Mouse (Mus musculus) hematopoietic stem cell, adult 5-6 weeks (primary cell): ENCODE results near the gene Gm37240. TPM values are rescaled to one million over a fixed set of nuclear protein-coding genes. Genes with fewer than 3 reads are reported as not detected.

Experiments
- ATAC-seq, 2 experiments: fragments of 125-278 bp in 1 of 2; replicated peaks in 1 of 2; 2 replicates each; pipeline ENCODE4 v1.8.0; 2016 to 2017; ENCODE audit warnings: inconsistent platforms in 2 of 2, mild to moderate bottlenecking in 2 of 2, moderate number of reproducible peaks in 2 of 2, low read depth in 1 of 2, moderate TSS enrichment in 1 of 2; ENCODE audit not compliant: low FRiP score in 2 of 2, poor library complexity in 2 of 2, severe bottlenecking in 2 of 2, insufficient read depth in 1 of 2, low TSS enrichment in 1 of 2
- total RNA-seq: library from RNA; stranded (forward); fragments of 172-1452, 232-1000 nt; gene quantifications from 2 replicates; pipeline ENCODE4 v1.2.3, GENCODE M21; 2017

The Gm37240 gene
- total RNA-seq, 1 experiment from 2014 or later, result not detected

GRCm38 (mm10) chr3:85299649-85300550 lies 587.4 kb downstream of the Gm37240 start:
- ATAC-seq, result no peak

DNA sequence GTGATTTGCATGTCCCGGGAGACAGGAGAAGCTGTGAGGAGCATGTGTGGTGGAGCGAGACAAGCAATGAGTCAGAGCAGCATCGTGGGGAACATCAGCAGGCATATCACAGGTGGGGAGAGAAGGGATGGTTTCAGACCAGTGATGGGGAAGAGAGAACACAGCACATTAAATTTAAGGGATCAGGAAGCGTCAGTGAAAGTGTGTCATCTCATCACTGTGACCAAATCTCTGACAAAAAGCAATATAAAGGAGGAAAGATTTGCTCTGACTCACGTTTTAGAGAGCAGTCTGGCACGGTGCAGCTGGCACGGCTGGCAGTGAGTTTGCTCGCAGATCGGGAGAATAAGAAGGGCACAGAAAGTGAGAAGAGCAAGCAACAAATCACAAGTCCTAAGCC lies 592.1 kb downstream of the Gm37240 start:
- ATAC-seq, result no peak

DNA sequence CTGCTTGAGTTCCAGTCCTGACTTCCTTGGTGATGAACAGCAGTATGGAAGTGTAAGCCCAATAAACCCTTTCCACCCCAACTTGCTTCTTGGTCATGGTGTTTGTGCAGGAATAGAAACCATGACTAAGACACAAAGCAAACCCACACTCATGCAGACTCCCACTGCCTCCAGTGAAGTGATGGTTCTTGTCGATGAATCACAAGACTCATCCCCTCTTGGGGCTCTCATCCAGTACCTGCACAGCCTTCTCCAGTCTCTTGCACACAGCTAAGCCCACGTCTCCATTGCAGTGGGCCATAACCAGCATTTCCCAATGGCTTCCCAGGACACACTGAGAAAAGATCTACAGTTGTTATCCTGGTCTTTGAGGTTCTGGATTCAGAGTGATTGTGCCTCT lies 599.7 kb downstream of the Gm37240 start:
- no peak for ATAC-seq

DNA sequence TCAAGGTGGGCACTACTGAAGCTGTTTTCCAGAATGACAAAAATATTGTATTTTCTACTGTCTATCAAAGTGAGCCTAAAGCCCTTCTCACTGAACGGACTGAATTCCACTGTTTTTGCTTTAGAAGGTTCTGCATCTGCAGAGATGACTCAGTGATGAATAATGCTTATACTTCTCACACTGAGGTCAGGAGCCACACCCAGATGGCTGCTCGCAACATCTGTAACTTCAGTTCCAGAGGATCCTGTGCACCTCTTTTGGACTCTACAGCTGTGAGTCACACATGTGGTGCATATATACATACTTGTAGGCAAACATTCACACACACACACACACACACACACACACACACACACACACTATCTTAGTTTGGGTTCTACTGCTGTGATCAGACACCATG lies 602.8 kb downstream of the Gm37240 start:
- no peak for ATAC-seq

DNA sequence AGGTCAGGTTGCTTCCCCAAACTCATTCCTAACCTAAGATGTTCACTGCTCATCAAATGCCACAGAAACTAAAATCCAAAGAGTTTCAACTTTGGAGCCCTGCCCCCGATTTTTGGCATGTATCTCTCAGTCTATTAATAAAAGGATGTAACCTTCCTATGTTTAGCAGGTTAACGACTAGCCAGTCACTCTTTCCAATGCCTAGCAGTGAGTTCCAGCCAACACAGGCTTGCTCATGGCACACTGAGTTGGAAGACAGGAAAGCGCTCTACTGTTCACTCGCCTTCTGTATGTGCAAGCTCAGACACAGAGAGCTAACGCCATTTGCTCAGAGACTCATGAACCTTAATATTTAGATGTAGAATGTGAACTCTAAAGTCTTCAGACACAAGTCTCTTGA lies 604.5 kb downstream of the Gm37240 start:
- no peak for ATAC-seq

DNA sequence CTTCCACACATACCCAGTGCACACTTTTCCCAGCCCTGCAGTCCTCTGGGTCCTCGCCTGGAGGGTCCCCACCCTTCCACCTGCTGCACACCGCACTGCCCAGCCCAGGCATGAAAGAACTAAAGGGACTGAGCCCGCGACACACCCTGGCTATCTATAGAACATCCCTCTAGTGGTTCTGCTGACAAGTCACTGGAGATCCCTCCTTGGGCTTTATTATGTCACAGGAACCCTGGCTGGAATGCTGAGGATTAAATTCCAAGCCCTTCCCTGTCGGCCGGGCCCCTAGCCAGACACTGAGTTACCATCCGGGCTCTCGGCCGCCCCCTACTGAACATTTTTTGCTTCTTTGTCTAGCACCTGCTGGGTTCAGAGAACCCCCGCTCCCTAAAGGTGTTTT lies 612.2 kb downstream of the Gm37240 start:
- ATAC-seq, result no peak

- no peak for ATAC-seq
Measured at GRCm38 (mm10) chr3:85271491-85271890, 615.8 kb downstream of the Gm37240 start.

GRCm38 (mm10) chr3:85264963-85265362 lies 622.4 kb downstream of the Gm37240 start:
- ATAC-seq, result no peak

DNA sequence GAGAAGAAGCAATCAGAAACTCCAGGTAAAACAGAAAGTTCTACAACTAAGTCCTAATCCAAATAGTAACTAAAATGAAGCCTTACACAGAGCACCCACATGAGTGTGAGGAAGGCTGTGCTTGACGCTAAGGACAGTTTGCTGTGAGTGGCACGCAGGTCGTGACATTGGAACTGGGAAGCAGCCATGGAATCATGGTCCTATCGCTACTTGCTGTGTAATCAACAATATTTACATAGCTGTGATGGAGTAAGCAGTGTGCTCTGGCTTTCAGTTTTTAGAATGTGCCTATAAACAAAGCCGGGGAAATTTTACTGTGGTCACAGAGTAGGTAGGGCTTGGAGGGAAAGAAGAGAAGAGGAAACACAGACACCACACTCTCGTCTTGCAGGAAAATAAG lies 622.8 kb downstream of the Gm37240 start:
- ATAC-seq, result no peak

- ATAC-seq, result no peak
Measured at GRCm38 (mm10) chr3:85254526-85254925, 632.8 kb downstream of the Gm37240 start.

GRCm38 (mm10) chr3:85251631-85252030 lies 635.7 kb downstream of the Gm37240 start:
- no peak for ATAC-seq

DNA sequence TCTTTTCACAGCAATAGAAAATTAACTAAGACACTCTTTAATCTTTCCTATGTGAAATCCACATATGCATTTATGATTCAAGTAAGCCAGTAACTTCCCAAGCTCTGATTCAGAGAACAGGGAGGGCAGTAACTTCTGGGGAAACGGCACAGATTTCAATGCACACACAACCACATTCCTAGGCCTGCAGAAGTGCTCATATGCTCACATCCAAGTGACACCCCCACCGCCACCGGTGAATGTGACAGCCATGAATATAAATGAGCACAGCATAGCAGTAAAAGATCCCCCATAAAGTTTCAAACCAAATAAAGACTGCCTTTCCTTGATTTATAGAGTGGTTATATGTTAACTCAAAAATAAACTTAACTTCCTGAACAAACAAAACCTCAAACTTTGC lies 641.2 kb downstream of the Gm37240 start:
- no peak for ATAC-seq

DNA sequence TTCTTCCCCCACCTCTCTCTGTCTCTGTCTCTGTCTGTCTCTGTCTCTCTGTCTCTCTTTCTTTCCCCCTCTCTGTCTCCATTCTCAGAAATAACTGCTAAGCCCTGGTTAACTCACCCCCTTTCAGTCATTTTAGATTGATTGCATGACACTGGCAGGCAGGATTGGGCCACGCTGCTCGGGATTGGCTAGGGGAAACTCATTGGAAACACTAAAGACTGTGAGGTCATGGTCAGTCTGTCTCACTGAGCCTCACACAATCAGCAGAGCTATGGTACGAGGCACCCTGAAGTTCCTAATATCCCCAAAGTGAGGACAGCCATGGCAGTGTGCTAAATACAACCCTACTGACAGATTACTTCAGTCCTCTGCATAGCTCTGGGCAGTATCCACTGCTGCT lies 650.8 kb downstream of the Gm37240 start:
- no peak for ATAC-seq

GRCm38 (mm10) chr3:85232846-85233245 lies 654.5 kb downstream of the Gm37240 start:
- ATAC-seq, result no peak

DNA sequence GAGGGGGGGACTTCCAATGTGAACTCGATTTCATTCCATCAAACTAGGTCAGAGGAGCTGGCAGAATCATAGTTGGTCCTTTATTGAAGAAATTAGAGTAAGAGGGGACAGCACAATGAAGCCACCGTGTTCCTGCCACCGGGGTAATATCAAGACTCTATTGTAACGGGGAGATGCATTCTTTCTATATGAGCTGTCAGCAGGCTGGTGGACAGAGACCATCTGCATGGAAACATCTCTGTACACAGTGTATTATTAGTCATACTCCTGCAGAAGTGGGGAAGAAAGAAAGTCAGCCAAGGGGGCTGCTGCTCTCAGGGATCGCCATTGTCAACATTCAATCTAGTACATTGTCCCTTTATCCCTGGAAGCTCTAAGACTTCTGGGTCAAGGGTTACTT lies 665.3 kb downstream of the Gm37240 start:
- no peak for ATAC-seq

GRCm38 (mm10) chr3:85214926-85215325 lies 672.4 kb downstream of the Gm37240 start:
- no peak for ATAC-seq

- no peak for ATAC-seq
Measured at GRCm38 (mm10) chr3:85212751-85213350, 674.5 kb downstream of the Gm37240 start.

- ATAC-seq, result no peak
Measured at GRCm38 (mm10) chr3:85209887-85210844, 677.2 kb downstream of the Gm37240 start.
